Mouse (Mus musculus): Measurements from ENCODE around the gene Phip.
A peak's percentile ranks its signal among the peaks of the same experiment; 100 is the strongest.

Gene Phip

DNA sequence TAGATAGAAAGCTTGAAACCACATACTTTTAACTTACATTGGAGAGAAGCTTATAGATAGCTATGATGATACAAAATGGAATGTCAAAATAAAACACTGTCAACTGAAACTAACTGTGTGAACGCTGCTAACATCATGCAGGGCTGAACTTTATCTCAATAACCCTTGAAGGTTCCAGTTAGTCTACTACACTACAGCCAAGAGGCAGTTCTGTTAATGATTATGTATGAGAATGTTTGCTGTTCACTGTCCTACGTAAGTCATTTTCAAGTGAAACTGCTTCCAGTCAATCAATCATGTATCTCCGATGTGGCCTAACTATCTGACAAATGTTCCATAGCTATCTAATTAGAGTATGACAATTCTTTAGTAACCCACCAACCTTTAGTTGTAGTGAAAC is 107.6 kb downstream of the Phip start:
- DNase-seq (ENCODE audit: extremely low spot score) = no peak

DNA sequence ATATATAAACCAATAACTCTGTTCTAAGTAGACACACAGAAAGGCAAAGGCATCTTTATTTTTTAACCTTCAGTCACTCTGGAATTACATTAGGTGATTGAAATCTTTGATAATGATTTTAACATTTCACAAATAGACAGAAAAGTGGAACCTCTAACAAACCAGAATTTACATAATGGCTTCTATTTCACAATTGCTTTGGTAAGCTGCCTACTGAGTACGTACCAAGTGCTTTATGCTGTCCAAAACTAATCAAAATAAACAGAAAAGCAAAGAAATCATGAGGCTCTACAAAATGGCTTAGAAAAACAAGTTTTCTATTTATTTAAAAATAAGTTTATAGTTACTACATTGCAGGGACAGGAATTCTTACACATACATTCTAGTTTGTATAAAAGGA is 109.2 kb downstream of the Phip start:
- DNase-seq (ENCODE audit: extremely low spot score) = no peak

DNA sequence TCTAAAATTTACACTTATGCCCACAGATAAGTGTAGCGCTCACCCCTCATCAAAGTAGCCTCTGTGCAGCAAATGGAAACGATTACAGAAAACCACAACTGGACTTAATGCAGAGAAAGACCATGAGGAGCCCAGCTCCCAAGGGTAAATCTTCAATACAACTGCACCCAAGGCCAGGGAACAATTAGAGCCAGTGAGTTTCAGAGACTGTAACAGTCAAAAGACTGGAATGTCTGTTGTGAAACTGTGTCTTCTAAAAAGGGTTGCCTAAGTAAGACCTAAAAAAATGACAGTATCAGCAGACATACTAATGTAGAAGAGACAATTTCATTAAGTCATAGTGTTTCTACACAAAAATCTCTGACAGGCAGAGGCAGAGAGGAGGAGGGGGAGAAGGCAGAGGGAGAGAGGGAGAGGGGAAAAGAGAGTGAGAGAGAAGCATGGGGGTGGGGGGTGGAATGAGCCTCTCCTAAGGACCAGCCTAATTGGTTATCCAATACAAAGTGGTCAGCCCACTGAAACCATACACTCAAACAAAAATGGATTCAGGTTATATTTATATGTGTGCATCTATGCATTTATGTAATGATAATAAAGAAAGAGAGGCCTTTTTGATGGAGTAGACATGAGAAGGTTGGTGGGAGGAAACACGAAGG is 113.4 kb downstream of the Phip start:
- DNase-seq (ENCODE audit: extremely low spot score) = no peak

DNA sequence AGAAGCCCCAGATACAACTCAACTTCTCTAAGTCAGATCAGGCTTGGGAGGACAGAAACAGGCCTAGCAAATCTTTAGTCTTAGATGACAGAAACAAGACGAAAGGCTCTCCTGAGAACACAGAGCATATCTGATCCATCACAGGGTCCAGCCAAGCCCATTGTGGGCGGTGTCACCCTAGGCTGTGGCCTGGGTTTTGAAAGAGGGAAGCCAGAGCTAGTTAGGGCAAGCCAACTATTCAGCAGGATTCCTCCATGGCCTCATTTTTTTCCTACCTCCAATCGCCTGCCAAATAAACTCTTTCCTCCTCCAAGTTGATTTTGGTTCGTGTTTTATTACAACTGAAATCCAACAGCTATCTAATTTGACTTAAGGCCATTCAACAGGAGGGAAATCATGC is 114.0 kb downstream of the Phip start:
- no peak for DNase-seq (ENCODE audit: extremely low spot score)

DNA sequence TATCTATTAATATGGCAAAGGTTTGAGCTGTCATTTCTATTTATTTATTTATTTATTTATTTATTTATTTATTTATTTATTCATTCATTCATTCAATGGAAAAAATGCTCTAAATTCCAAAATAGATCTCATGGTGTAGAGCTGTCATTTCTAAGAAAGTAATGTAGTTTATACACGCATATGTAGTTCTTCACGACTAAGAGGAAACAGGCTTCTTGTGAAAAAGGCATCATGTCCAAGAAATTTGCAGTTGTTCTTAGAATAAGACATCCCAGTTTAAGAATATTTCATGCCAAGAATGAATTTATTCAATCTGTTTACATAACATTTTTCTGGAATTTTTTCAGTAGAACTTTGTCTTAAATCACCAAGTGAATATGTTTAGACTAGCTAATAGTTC is 114.5 kb downstream of the Phip start:
- no peak for DNase-seq (ENCODE audit: extremely low spot score)

DNA sequence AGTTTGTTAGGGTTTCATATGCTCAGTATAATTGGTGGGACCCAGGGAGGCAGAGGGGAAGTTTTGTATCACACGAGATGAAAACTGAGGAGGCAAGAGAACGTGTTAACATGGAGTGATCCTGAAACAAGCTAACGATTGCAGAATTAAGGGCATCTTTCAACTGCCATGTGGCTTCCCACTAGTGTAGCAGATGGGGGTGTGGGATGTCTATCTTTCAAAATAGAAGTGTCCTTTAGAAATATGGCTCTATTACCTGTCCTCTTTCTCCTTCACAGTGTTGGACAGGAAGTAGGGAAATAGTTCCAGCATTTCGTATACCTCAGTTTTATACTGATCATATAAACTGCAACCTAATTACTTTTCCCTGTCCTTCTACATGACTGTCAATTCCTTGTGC is 119.1 kb downstream of the Phip start:
- DNase-seq (ENCODE audit: extremely low spot score) = no peak

DNA sequence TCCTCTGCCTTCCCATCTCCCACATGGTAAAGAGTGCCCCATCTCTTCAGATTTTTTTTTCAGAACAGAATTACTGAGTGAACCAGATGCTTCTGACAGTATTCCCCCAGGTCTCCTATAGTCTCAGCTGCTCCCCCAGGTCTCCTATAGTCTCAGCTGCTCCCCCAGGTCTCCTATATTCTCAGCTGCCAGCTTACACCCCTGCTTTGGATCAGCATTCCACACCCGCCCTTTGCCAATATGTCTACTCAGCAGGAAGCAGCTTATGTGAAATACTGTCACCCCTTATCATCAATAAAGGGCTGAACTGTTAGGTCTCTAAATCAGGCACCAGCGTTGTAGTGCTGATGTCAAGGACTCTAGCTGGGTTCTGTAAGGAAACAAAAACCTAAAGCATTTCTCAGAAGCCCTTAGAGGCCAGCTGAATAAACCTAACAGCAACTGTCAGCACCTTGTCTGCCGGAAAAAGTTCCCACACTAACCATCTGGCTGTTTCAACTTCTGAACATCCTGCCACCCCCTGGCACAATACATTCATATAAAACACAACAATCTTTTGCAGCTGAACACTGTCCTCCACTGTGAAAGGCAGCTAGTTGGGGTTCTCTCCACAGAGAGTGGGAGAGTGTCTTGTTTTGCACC is 120.2 kb downstream of the Phip start:
- no peak for DNase-seq (ENCODE audit: extremely low spot score)

DNA sequence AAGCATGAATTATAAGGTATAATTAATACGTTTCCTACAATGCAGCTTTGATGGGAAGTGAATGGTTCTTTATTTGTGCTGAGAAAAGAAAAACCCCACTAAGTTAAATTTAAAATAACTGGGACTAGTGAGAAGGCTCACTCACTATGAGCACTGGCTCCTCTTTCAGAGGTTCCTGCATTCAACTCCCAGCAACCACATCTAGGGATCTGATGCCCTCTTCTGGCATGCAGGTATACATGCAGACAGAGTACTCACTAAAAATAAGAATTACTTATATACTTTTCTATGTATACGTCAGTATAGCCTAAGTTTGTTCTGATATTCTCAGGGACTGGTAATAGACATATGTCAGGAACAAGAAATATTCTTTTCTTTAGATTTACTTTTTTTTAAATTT is 121.3 kb downstream of the Phip start:
- peak; percentile 21 for DNase-seq (ENCODE audit: extremely low spot score)

DNA sequence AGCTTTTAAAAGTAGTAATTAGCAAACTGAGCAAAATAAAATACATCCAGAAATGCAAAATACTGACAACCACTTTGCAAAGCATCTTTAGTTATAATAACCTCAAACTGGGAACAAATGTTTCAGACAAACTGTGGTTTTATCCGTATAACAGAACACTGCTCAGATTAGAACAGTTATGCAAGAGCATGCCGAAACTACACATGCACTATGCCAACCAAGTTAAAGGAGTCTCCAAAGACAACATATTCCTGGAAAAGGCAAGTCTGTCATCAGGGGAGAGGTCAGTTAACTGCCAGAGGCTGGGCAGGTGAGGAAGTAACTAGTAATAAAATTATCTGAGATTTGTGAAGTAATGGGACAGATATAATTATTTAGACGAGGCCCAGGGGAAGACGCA is 132.6 kb downstream of the Phip start:
- DNase-seq (ENCODE audit: extremely low spot score) = no peak

DNA sequence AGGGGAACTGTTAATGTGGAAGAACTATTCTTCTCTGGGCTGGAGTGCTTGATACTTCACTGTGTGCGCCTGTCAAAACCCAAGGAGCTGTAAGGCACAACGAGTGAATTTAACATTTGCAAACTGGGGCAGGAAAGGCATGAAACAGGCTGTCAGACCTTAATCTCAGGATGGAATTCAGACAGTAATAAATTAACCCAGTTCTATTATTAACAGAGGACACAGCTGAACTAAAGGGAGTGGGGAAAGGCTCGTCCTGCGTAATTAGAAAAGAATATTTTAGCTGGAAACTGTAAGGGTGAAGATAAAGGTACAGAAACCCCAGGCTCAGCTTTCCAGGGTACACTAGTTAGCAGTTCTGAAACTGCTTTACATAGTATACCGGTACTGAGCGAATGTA is 139.4 kb downstream of the Phip start:
- DNase-seq (ENCODE audit: extremely low spot score) = no peak

DNA sequence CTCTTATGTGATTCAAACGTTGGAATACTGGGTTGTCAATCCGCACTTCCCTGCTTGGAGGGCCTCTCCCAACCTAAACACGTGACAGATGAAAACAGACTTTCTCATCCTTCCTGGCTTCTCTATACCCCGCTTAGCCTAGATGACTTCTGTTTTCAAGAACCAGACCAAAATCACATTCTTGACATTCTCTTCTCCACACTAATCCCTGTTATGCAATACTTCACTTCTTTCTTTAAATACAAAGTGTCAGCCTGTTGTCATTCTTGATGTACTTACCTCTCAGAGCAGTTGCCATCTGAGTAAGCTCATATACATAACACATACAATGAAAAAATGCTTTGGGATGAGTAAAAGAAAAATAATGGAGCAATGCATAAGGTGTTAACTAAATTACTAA is 143.4 kb downstream of the Phip start:
- DNase-seq (ENCODE audit: extremely low spot score) = no peak

DNA sequence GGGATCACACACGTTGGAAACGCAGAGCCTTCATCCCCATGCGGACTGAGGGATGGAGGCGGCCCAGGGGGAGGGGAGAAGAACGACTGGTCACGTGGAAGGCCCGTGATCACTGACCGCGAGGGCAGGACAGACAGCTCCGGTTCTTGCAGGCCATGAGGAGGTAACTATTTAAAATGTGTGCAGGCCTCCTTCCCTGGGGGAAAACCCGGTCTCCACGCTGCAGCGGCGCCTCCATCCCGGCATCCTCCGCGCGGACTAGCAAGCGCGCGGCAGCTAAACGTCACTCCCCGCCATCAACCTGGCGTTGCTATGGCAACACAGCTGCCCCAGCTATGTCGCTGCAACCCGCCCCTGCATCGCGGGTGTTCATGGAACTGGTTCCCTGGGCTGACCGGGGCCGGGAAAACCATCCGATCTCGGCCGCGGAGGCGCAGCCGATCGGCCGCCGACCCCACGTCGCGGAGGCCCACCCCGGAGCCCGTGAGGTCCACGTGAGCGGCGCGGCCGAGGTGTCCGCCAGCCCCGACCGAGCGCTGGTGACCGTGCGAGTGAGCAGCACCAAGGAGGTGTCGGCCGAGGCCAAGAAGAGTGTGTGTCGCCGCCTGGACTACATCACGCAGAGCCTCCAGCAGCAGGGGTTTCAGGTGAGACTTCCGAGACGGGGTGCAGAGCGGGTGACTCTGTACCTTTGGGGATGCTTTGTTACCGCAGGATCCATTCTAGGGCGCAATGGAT is 145.5 kb downstream of the Phip start:
- peak; percentile 91 for DNase-seq (ENCODE audit: extremely low spot score)

DNA sequence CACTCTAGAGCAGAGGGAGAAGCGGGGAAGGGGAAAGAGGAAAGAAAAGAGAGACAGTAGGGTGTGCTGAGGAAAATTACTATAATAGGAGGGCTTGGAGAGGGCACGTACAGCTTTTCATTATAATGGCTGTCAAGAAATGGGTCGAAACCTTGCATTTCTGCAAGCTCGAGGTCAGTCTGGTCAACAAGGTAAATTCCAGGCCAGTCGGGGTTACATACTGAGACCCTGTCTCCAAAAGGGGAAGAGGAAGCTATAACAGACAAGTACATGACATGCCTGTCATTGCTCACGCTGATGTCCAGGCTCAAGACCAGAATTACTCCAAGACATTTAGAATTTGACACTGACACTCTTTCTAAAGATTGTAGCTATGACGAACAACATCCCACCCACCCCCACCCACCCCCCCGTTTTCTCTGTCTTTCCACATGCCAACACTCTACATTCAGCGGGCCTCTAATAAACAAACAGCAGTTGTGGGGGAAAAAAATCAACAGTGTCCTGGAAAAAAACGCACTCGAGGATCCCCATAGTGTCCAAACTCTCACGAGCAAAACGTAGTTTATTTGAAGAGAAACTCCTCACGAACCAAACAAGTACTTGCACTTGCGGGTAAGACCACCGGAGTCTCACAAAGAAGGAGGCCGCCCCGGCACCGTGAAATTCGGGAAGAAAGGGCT is 146.2 kb downstream of the Phip start, which contains the start of gene Irak1bp1:
TSS of gene Irak1bp1 (plus strand) at position 534 of the 683 bp plus-strand sequence.
- DNase-seq (ENCODE audit: extremely low spot score) = peak; percentile 22

DNA sequence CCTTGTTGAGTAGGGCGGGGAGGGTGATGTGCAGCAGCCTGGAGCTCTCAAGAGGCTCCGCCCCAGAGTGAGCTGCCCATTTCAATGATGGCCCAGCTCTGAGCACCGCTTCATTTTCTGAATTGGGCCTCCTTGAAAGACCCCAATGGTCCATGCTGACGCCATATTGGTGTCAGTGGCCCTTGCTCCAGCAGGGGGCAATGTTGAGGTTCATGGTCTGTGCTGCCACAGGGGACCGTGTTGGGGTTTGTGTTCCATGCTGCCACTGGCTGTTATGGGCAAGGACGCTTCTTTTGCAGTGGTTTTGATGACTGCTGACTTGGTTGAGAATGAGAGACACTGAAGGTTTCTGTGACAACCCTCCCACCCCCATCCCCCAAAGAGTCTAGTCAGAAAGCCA is 148.9 kb downstream of the Phip start:
- DNase-seq (ENCODE audit: extremely low spot score) = no peak
